Mouse (Mus musculus) naive thymus-derived CD4-positive, alpha-beta T cell, adult 2 months (primary cell): ENCODE measurements around the gene Arhgap9.

Source experiments
- DNase-seq: peaks from one replicate; pipeline ENCODE4 v3.0.0-alpha.2; 2011; ENCODE audit warnings: low read depth

Arhgap9 gene

DNA sequence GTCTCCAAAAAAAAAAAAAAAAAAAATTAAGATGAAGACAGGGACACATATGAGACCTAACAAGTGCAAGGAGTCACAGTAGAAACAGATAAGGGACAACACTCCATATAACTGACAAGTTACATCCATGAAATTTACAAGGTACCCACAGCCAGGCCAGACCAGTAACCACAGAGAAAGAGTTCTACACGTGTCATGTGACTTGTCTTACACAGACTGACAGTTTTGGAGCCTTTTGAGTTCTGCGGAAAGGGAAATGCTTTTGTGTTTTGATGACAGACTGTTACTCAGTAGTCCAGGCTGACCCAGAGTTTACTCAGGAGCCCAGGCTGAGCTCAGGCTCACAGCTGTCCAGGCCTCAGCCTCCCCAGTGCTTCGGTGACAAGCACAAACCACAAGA, 21.3 kb downstream of the Arhgap9 start:
- peak; percentile 57 for DNase-seq

DNA sequence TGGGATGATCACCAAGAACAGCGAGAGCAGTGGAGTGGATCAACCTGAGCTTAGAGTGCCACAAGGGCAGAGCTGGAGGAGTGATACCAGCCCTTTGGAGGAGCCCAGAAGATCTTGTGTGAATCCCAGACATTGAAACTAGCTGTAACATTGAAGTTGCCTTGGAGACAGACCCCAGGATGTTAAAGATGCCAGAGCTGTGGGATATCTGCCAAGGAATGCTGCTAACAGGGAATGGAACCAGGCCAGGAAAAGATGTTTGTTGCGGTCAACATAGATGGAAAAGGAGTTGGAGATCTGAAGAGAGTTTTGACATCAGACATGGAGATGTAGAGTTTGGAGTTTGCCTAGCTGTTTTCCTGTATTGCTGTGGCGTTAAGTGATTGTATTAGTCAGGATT, 24.4 kb downstream of the Arhgap9 start:
- no peak for DNase-seq

DNA sequence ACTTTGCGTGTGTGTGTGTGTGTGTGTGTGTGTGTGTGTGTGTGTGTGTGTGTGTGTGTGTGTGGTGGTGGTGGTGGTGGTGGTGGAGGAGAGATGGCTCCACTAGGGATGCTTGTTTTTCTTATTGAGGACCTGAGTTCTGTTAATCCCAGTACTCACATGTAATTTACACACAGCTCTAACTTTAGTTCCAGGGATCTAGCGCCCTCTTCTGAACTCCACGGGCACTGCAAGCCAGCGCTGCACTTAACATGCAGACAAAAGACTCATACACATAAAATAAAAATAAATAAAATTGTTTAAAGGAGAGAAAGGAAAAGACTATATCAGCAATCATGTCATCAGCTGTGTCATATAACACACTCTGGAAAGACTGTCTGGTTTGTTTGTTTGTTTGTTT, 27.2 kb downstream of the Arhgap9 start:
- DNase-seq = peak; percentile 57

- DNase-seq = no peak
Measured at GRCm38 (mm10) chr10:127349810-127350209, 28.0 kb downstream of the Arhgap9 start.

DNA sequence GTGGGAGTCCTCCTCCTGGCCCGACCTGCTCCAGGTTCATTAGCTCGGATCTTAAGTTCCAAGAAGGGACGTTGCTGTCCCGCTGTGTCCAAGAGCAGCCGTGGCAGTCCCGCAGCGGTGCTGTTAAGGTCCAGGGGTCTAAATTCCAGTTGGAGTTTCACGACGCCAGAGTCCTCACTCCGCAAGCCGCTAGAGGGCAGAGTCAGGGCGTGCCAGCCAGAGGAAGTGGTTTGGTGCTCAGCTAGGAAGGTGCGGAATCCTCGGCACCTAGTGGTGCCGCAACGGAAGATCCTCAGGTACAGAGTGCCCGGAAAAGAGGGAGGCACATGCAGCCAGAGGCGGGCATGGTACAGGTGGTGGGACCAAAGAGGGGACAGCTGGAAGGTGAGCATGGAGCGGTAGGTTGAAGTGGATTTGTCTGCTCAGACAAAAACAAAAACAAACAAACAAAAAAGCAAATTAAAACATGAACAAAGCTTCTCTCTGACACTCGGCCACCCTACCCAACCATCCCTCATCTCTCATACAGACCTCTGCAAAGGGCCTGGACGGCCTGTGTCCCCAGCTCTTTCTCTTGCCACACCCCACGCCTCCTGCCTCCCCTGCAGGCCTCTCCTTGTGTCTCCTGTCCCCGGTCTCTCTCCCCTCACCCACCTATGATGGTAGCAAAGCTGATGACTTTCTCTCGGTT, 29.0 kb downstream of the Arhgap9 start:
- DNase-seq = peak; percentile 84

- no peak for DNase-seq
Measured at GRCm38 (mm10) chr10:127351285-127351595, 29.5 kb downstream of the Arhgap9 start.

DNA sequence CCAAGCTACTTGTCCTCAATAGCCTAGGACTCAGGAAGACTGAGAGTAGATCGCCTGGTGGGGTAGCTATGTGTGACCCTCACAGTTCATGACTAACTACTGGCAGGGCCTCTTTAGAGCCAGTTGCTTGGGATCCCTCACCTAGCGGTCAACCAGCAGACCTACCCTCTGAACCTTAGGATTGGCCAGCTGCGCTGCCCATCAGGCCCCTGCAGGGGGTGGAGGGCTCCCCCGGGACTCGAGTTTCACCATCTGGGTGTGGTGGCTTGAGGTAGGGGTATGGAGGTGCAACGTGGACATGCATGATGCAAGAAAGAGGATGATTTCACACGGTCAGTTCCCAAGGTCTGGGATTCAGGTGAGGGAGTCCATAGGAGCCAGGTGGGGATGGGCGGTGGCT, 30.0 kb downstream of the Arhgap9 start:
- DNase-seq = no peak

DNA sequence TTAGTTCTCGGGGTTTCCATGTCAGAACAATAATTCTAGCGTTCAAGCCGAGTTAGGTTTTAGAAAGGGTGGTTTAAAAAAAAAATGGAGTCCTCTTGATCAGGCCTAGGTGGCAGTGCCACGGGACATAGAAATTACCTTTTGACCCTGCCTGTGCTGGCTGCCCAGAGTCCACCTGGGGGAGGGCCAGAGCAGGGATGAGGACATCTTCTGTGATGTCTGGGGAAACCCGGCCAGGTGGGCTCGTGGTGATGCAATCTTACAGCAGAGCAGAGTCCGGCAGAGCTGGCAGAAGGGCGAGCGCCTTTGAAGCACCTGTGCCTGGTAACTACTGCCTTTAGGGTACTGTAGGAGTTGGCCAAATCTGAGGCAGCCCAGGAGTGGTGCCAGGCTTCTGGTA, 30.4 kb downstream of the Arhgap9 start:
- no peak for DNase-seq

GRCm38 (mm10) chr10:127352766-127353165, 31.0 kb downstream of the Arhgap9 start:
- DNase-seq = no peak

- no peak for DNase-seq
Measured at GRCm38 (mm10) chr10:127353909-127354895, 32.4 kb downstream of the Arhgap9 start, which contains the start of gene Inhbe. Inhbe (minus strand) TSS chr10:127354411.

GRCm38 (mm10) chr10:127355336-127355735, 33.6 kb downstream of the Arhgap9 start:
- no peak for DNase-seq

DNA sequence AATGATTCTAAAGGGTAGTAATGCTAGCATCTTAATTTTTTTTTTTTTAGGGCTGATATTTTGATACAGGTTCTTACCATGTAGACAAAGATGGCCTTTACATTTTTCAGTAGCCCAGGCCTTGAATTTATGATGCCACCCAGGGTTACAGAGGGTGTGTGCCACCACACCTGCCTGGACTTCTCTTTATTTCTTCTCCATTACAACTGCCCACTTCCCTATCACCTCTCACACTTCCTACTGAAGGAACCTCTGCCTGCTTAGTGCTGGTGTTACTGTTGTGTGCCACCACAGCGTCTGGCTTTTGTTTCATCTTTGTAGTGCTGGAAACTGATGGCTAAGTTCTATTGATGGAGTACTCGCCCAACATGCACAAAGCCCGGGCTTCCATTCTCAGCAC, 39.0 kb downstream of the Arhgap9 start:
- DNase-seq = no peak

DNA sequence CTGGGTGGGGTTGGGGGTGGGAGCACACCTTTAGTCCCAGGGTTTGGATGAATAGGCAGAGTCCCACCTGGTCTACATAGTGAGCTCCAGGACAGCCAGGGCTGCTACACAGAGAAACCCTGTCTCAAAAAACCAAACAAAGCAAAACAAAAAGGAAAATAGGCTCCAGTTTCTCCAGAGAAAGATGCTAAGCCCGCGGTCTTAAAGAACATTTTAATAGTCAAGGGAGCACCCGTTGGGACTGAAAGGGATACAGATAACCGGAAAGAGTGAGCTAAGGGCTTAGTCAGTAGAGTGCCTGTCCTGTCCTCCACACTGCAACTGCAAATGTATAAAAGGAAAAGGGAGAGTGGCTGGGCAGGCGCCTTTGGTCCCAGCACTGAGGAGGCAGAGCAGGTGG, 45.4 kb downstream of the Arhgap9 start:
- no peak for DNase-seq

GRCm38 (mm10) chr10:127368273-127368672, 46.5 kb downstream of the Arhgap9 start:
- no peak for DNase-seq

DNA sequence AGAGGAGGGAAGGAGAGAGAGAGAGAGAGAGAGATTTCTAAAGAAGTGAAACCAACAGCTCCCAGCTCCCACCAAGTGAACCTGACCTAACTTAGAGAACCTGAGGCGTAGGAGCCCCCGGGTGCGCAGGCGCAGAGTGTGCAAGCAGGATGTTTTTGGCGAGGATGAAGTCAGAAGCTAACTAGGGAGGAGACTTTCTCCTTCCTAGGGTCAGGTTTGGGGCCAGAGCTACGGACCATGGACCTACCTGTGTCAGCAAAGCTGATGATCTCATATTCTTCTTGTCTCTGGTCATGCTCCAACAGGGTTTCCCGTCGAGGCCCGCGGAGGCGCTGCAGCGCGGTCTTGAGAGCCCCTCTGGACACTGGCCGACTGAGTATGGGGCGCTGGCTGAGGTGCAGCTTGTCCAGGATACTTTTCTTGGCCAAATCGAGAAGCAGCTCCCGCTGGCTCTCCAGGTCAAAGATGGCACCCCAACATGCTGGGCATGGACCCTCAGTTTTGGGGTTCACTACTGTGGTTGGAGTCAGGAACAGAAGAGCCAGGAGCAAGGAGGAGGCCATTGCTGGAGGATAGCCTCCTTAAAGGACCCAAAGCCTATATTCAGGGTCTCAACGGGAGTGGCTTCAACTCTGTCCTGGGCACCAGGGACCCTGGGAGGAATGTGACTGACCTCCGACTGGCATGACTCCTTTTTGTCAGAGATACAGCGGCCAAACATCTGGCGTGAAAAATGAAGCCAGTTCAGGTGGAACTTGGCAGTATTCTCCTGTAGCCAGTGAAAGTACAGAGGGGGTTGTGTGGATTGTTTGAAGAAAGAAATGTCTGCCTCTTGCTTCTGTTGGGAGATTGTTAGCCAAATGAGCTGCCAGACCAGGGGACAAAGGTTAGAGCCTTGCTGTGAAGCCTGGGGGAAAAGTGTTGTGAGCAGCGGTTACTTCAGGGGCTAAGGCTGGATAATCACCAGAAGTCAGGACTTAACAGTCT, 48.4 kb downstream of the Arhgap9 start, which contains the start of gene Inhbc:
TSS of gene Inhbc (minus strand) at position 598 of the 987 bp plus-strand sequence.
- DNase-seq = no peak

- no peak for DNase-seq
Measured at GRCm38 (mm10) chr10:127371023-127371422, 49.3 kb downstream of the Arhgap9 start.

- no peak for DNase-seq
Measured at GRCm38 (mm10) chr10:127377700-127378099, 55.9 kb downstream of the Arhgap9 start.
